Mouse (Mus musculus) neural tube, embryonic 15.5 days (tissue): ENCODE measurements around the gene Gm20458. TPM values are rescaled to one million over a fixed set of nuclear protein-coding genes. Genes with fewer than 3 reads are reported as not detected.

Experiments
- ATAC-seq: fragments of 200-750 bp; cut with Nextera tagmentation; 2 replicates; pipeline ENCODE4 v1.8.0; 2017; ENCODE audit warnings: mild to moderate bottlenecking, moderate TSS enrichment, moderate library complexity; ENCODE audit not compliant: low FRiP score
- H3K27ac ChIP-seq: fragments of 300-500 bp; sonication (generic); replicated peaks from 2 replicates; pipeline ENCODE4 v1.5.1; 2015; ENCODE audit warnings: mild to moderate bottlenecking, inconsistent platforms
- H3K27me3 ChIP-seq: fragments of 300-500 bp; sonication (generic); replicated peaks from 2 replicates; pipeline ENCODE4 v1.6.1; 2015; ENCODE audit warnings: inconsistent platforms
- H3K36me3 ChIP-seq: fragments of 300-500 bp; sonication (generic); 2 replicates; pipeline ENCODE4 v1.6.1; 2015; ENCODE audit warnings: inconsistent platforms
- H3K4me1 ChIP-seq: fragments of 300-500 bp; sonication (generic); 2 replicates; pipeline ENCODE4 v1.6.1; 2015; ENCODE audit warnings: inconsistent platforms
- H3K4me2 ChIP-seq: fragments of 300-500 bp; sonication (generic); 2 replicates; pipeline ENCODE4 v1.6.1; 2015; ENCODE audit warnings: inconsistent platforms, mild to moderate bottlenecking, moderate library complexity
- H3K4me3 ChIP-seq: fragments of 300-500 bp; sonication (generic); replicated peaks from 2 replicates; pipeline ENCODE4 v1.5.1; 2015; ENCODE audit warnings: mild to moderate bottlenecking, inconsistent platforms
- H3K9ac ChIP-seq: fragments of 300-500 bp; sonication (generic); replicated peaks from 2 replicates; pipeline ENCODE4 v1.6.1; 2015; ENCODE audit warnings: mild to moderate bottlenecking, inconsistent platforms
- H3K9me3 ChIP-seq: fragments of 300-500 bp; sonication (generic); replicated peaks from 2 replicates; pipeline ENCODE4 v1.6.1; 2016; ENCODE audit warnings: inconsistent platforms
- WGBS: fragments of 180-500 bp; shearing (Covaris S2); methylation state at CpG from one replicate; pipeline ENCODE4 v1.1.7; 2015; ENCODE audit warnings: mixed read lengths; 5-methylcytosine and 5-hydroxymethylcytosine counted together
- polyA plus RNA-seq: library from polyadenylated mRNA; unstranded; fragments of >200 nt; fragmentation: Nextera tagmentation; extraction: Ambion mirVana; gene quantifications from 2 replicates; pipeline ENCODE4 v1.2.1, GENCODE M21; 2015

Gene Gm20458
- polyA plus RNA-seq, 1 experiment from 2014 or later = 5.8 TPM

DNA sequence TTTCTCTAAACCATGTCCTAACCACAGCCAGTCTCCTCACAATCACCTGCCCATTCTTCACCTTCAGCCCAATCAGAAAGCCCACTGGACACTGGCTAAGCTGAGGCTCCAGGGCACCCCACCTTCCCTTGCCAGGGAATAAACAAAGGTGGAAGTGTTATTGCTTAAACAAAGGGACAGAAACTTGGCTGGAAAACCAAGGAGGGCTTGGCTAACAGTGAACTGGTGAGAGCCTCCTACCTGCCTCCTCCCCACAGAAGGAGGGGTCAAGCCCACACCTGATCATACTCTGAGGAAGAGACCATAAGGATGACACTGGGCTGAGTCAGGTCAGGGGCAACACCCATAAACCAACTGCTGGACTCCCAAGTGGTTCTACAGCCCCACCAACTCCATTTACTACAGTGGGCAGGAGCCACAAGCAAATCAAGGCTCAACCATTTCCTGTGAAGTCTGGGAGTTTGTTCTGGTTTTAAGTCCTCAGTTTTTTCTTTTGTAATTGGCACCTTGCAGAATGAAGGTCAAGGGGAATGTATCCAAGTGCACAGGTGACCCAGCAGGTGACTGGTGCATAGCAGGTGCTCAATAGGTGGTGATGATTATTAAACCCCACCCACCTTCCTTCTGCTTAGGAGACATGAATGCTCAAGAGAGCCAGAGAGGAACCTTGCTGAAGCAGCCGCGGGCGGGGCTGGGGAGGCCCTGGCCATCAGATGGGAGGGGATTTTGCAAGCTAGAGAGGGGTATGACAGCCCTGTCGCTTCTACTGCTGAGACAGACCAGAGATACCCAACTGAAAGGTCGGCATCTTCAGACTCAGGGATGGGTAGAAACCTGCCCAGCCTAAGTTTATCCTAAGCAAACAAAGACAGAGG lies 25.3 kb upstream of the Gm20458 start:
- H3K4me2 ChIP-seq = no peak overlapping the region

DNA sequence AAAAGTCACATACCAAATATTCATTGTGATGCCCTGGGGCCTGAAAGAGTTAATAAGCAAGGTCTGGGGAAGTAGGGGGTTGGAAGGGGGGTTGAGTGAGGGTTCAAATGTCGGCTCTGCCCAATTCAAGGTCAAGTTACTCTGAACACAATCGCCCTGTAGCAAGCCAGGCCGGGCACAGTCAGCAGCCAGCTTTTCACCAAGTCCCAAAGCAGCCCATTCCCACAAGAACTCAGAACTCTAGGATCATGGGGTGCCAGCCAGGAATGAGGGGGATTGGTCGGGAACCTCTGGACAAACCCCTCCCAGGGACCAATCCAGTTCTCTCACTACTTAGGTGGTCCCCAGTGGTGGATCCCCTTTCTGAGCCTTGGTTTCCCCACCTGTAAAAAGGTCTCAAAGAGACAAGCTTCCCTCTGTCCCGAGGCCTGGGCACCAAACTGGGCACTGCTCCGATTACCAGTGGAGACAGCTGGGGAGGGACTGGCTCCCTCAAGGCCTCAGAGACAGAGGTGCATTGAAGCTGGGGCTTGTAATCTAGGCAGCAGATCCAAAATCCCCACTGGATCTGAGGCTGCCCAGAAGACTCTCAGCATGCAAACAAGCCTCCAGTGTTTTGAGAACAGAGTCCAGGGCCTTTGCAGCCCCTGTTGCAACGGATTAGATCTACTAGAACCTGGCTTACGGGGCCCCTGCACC lies 24.4 kb upstream of the Gm20458 start:
- no peak overlapping the region for H3K4me2 ChIP-seq
- H3K36me3 ChIP-seq = no peaks in the 10 kb centered on the region
- ATAC-seq = no peak
- peaks cover 6% of the 10 kb centered on the region; the same call in 1 of the 2 replicates for H3K4me1 ChIP-seq
- no peak overlapping the region; the same call in 1 of the 2 replicates for H3K27ac ChIP-seq
- H3K4me3 ChIP-seq = no peak overlapping the region
- WGBS = 34% methylated on average over 8 of the region's 8 CpGs
- peaks cover 6% of the 10 kb centered on the region for H3K27me3 ChIP-seq
- H3K9me3 ChIP-seq = no peaks in the 10 kb centered on the region
- H3K9ac ChIP-seq = no peak overlapping the region

More for the DNA sequence above, 25.3 kb upstream of the Gm20458 start:
- no peak overlapping the region for H3K27ac ChIP-seq
- no peaks in the 10 kb centered on the region for H3K27me3 ChIP-seq
- no peaks in the 10 kb centered on the region for H3K9me3 ChIP-seq
- H3K36me3 ChIP-seq = no peaks in the 10 kb centered on the region
- no peak overlapping the region for H3K9ac ChIP-seq
- WGBS = 57% methylated on average over 5 of the region's 5 CpGs
- no peak overlapping the region for H3K4me3 ChIP-seq
- H3K4me1 ChIP-seq = peaks cover 2% of the 10 kb centered on the region; the same call in 1 of the 2 replicates
- no peak for ATAC-seq

DNA sequence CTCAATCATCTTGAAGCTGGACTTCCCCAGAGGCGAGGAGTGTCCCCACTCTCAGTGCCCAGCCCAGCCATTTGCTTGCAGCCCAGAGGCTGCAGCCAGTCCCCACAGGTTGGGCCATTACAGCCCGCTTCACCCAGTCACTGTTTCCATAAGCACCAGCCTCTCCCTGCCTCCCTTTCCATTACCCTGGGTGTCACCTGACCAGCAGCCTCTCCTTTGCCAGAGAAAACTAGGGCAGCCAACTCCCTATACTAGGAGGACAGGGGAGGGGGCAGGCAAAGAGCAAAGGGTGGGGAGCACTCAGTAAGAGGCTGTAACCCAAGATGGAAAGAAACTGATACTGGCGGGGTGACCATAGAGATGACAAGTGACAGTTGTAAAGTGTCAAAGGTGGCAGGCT lies 23.8 kb upstream of the Gm20458 start:
- Histone ChIP-seq H3K27ac (no peak overlapping the region; the same call in 1 of the 2 replicates), H3K4me1 (peaks cover 9% of the 10 kb centered on the region)
- no peak for ATAC-seq

DNA sequence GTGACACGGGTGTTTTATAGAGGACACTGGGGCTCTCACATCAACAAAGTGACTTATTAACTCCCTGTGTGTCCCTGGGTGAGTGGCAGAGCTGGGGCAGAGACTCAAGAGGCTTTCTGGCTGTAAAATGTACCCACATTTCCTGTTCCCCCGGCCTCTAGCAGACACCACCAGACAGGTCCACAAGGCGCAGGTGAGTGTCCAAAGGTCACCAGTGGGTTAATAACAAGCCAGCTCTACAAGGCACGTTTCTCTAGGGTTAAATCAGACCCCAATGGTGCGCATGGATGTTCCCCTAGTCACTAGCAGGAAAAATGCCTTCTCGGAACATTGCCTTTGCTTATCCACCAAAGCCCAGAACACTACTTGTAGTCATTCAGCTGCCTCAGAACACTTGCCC lies 23.1 kb upstream of the Gm20458 start:
- no peak for ATAC-seq

More for the DNA sequence above, 23.8 kb upstream of the Gm20458 start:
- no peak overlapping the region for H3K9ac ChIP-seq
- 67% methylated on average over 3 of the region's 3 CpGs for WGBS
- no peaks in the 10 kb centered on the region for H3K36me3 ChIP-seq
- no peak overlapping the region for H3K4me3 ChIP-seq
- H3K9me3 ChIP-seq = no peaks in the 10 kb centered on the region
- H3K27me3 ChIP-seq = peaks cover 12% of the 10 kb centered on the region
- H3K4me2 ChIP-seq = no peak overlapping the region

DNA sequence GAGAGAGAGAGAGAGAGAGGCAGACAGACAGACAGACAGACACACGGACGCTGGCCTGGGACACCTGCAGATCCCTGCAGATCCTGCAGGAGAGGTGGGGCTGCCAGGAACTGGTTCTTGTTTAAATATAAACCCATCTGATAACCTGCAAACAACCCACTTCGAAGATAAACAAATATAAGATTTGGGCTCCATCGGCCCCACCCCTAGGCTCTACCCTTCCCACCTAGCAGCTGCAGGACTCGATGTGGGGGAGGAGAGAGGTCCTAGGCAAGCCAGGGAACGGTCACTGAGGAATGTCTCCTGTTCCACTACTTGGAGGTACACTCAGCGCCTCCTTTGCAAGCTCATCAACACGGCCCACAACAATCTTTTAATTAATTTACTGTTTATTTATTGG lies 22.5 kb upstream of the Gm20458 start:
- no peak overlapping the region for H3K27ac ChIP-seq
- H3K9me3 ChIP-seq = no peaks in the 10 kb centered on the region
- WGBS = 62% methylated on average over 8 of the region's 8 CpGs
- H3K27me3 ChIP-seq = peaks cover 19% of the 10 kb centered on the region
- peaks cover 22% of the 10 kb centered on the region for H3K4me1 ChIP-seq
- ATAC-seq = no peak
- H3K9ac ChIP-seq = no peak overlapping the region
- no peaks in the 10 kb centered on the region for H3K36me3 ChIP-seq
- no peak overlapping the region for H3K4me3 ChIP-seq
- no peak overlapping the region for H3K4me2 ChIP-seq

More for the DNA sequence above, 23.1 kb upstream of the Gm20458 start:
- Histone ChIP-seq H3K9ac (no peak overlapping the region), H3K27ac (no peak overlapping the region), H3K36me3 (no peaks in the 10 kb centered on the region), H3K9me3 (no peaks in the 10 kb centered on the region), H3K4me3 (no peak overlapping the region), H3K27me3 (peaks cover 18% of the 10 kb centered on the region), H3K4me2 (no peak overlapping the region), H3K4me1 (peaks cover 17% of the 10 kb centered on the region)
- 76% methylated on average over 6 of the region's 6 CpGs for WGBS

DNA sequence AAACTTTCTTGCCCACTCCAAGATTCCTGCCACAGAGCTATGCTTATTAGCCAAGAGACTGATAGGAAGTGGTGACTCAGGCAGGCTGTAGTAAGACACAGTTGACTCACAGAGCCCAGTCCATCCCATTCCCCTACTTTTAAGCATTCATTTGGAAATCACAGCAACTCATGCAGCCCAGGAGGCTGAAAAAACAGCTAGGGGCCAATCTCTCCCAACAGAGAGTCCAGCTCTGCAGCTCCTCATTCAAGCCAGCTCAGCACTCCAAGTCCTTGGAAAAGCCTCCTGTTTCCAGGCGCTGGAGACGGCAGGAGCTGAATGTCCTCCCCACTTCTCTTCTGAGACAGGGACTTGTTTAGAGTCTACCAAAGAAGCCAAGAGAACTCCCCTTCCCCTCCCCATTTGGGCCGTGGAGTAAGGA lies 21.8 kb upstream of the Gm20458 start:
- H3K27me3 ChIP-seq = peaks cover 19% of the 10 kb centered on the region
- no peaks in the 10 kb centered on the region for H3K9me3 ChIP-seq
- no peaks in the 10 kb centered on the region for H3K36me3 ChIP-seq
- H3K4me3 ChIP-seq = no peak overlapping the region
- H3K9ac ChIP-seq = no peak overlapping the region
- no peak overlapping the region for H3K27ac ChIP-seq
- ATAC-seq = no peak
- H3K4me2 ChIP-seq = no peak overlapping the region
- 64% methylated on average over 3 of the region's 3 CpGs for WGBS
- peaks cover 26% of the 10 kb centered on the region for H3K4me1 ChIP-seq

DNA sequence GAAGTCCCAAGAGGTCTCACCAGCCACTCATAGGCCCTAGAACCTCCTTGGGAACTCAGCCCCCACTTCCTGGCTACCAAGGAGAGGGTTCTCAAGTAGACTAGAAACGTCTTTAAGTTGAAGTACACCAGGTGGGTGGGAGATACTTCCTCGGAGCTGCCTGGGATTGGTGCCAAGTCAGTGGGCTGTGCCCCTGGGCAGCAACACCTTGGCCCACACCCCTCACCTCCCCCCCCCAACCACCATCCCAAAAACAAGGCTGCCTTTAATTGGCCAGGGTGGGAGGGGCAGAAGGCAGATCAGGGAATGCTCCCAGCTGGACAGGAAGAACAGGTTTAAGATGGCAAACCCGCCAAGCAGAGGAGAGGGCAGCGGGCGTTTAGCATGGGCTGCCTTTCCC lies 20.5 kb upstream of the Gm20458 start:
- no peak overlapping the region for H3K4me2 ChIP-seq
- H3K27me3 ChIP-seq = peaks cover 21% of the 10 kb centered on the region
- no peak overlapping the region for H3K4me3 ChIP-seq
- 84% methylated on average over 5 of the region's 5 CpGs for WGBS
- H3K27ac ChIP-seq = no peak overlapping the region
- peaks cover 26% of the 10 kb centered on the region for H3K4me1 ChIP-seq
- no peak overlapping the region for H3K9ac ChIP-seq
- no peaks in the 10 kb centered on the region for H3K36me3 ChIP-seq
- no peak for ATAC-seq
- no peaks in the 10 kb centered on the region for H3K9me3 ChIP-seq

DNA sequence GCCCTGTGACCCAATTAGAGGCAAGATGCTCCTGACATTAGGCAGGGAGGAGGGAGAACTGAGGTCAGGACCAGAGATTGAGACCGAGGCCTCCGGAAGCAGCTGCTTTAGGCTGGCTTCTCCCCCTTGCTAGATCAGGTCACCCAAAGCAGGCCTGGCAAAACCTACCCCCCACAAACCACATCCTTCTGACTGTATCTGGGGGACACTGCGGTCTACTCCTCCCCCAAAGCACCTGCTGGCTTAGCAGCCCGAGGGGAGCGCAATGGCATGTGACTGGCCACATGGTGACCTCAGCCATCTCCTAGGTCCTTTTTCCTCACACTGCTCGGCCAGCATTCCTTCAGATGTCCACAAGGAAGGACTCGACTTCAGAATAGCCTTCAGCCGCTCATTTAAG lies 19.6 kb upstream of the Gm20458 start:
- peaks cover 21% of the 10 kb centered on the region for H3K27me3 ChIP-seq
- no peaks in the 10 kb centered on the region for H3K36me3 ChIP-seq
- no peak overlapping the region for H3K27ac ChIP-seq
- 36% methylated on average over 8 of the region's 8 CpGs for WGBS
- no peak overlapping the region for H3K9ac ChIP-seq
- H3K4me1 ChIP-seq = peaks cover 26% of the 10 kb centered on the region
- peak overlapping the region; percentile 98 for H3K4me2 ChIP-seq
- H3K4me3 ChIP-seq = no peak overlapping the region
- ATAC-seq = no peak
- H3K9me3 ChIP-seq = no peaks in the 10 kb centered on the region

DNA sequence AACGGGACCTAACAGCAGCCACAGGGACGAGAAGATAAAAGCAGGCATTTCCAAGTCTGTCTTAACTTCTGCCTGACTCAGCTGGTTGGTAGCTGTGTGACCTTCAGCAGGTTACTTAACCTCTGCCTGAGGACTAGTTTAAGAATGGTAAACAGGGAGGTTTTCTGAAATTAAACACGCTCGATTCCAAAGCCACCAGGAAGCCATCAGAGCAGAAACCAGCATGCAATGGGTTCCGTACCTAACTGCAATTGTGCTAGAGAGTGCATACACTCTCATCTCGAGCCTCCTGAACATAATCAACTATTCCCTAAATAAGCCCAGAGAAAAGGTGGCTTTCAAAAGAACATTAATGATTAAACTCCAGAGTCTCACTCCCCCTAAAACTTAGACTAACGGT lies 19.0 kb upstream of the Gm20458 start:
- Histone ChIP-seq H3K27ac (no peak overlapping the region), H3K27me3 (peaks cover 21% of the 10 kb centered on the region), H3K4me2 (peak overlapping the region; percentile 98), H3K4me1 (peaks cover 26% of the 10 kb centered on the region), H3K9me3 (no peaks in the 10 kb centered on the region), H3K9ac (no peak overlapping the region), H3K36me3 (no peaks in the 10 kb centered on the region), H3K4me3 (peak overlapping the region; percentile 53)
- 20% methylated on average over 7 of the region's 7 CpGs for WGBS
- ATAC-seq = no peak

DNA sequence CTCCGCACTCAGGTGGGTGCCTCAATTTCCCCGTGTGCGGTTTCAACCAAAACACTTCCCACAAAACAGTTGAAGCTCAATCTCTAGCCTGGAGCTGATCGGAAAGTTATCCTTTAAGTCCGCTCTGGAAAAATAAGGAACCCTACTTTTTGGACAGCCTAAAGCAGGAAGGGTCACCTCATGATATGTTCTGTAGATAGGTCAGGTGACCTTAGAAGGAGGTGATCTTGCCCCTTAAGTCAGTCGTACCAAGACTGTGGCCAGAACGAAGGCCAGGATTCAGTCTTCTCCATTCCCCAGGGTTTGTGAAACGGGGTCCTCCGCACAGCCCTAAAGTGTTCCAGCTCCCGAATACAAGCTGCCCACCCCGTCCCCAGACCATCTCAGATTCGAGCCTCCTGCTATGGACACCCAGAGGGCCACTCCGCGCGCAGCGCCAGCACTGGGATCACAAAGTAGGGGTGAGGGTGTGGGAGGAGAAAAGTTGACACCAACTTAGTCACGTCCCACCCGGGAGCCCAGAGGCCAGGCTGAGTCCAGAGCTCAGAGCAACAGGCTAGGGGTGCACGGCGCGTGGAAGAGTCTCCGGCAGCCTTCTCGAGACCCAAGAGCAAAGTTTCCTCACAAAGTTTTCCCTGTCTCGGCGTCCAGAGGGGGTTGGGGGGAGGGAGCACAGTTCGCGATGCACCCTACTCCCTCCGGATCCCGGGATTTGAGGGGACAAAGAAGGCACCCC lies 18.3 kb upstream of the Gm20458 start:
- ATAC-seq = peak; percentile 28
- Histone ChIP-seq H3K9ac (peak overlapping the region; percentile 61), H3K4me2 (peak overlapping the region; percentile 98), H3K4me1 (peaks cover 26% of the 10 kb centered on the region), H3K9me3 (no peaks in the 10 kb centered on the region), H3K27ac (peak overlapping the region; percentile 60; the same call in 1 of the 2 replicates), H3K4me3 (peak overlapping the region; percentile 53), H3K27me3 (peaks cover 21% of the 10 kb centered on the region), H3K36me3 (no peaks in the 10 kb centered on the region)
- WGBS = 3% methylated on average over 29 of the region's 29 CpGs

DNA sequence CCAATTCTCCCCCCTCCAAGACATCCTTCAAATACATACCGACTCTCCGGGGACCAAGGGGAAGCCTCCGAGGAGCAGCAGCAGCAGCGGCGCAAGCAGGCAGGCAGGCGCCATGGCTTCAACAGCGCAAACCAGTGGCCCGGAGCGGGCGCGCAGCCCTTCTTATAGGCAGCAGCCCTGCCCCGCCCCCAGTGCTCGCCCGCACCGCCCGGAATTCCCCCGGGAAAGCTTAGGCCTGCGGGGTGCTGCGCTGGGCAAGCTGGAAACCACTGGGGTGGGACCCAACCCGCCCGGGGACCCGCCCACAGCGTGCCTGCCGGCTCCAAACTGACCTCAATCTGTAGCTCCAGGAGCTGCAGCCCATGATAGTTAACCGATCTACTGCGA lies 17.7 kb upstream of the Gm20458 start:
- peaks cover 26% of the 10 kb centered on the region for H3K4me1 ChIP-seq
- H3K9me3 ChIP-seq = no peaks in the 10 kb centered on the region
- peak; percentile 87 for ATAC-seq
- H3K4me3 ChIP-seq = peak overlapping the region; percentile 53
- no peaks in the 10 kb centered on the region for H3K36me3 ChIP-seq
- peaks cover 21% of the 10 kb centered on the region for H3K27me3 ChIP-seq
- H3K4me2 ChIP-seq = peak overlapping the region; percentile 98
- H3K27ac ChIP-seq = peak overlapping the region; percentile 60; the same call in 1 of the 2 replicates
- under 1% methylated on average over 26 of the region's 26 CpGs for WGBS
- peak overlapping the region; percentile 61 for H3K9ac ChIP-seq
